Mouse (Mus musculus) ES-E14 (cell line): ENCODE data around the gene Vsx2.

Experiments
- CHD2 ChIP-seq: IDR thresholded peaks from 2 replicates; pipeline ENCODE4 v1.6.1; 2014; ENCODE audit warnings: mild to moderate bottlenecking, low read depth, low read length, inconsistent platforms
- HCFC1 ChIP-seq: IDR thresholded peaks from 2 replicates; pipeline ENCODE4 v1.6.1; 2012; ENCODE audit warnings: low read length, inconsistent platforms, borderline replicate concordance; ENCODE audit not compliant: insufficient read depth
- MAFK ChIP-seq: IDR thresholded peaks from 2 replicates; pipeline ENCODE4 v1.6.1; 2014; ENCODE audit warnings: mild to moderate bottlenecking, low read depth, low read length, inconsistent platforms; ENCODE audit not compliant: insufficient read depth
- ZC3H11A ChIP-seq: IDR thresholded peaks from 2 replicates; pipeline ENCODE4 v1.6.1; 2012; ENCODE audit warnings: low read depth, mild to moderate bottlenecking, inconsistent platforms, low read length, borderline replicate concordance
- ZNF384 ChIP-seq: IDR thresholded peaks from 2 replicates; pipeline ENCODE4 v1.6.1; 2012; ENCODE audit warnings: low read depth, low read length, inconsistent platforms

GRCm38 (mm10) chr12:84572341-84572720 lies 2.8 kb downstream of the Vsx2 start:
- TF ChIP-seq HCFC1, result no peak
- TF ChIP-seq MAFK, result no peak
- TF ChIP-seq ZNF384, result no peak
- TF ChIP-seq ZC3H11A, result no peak
- no peak for TF ChIP-seq CHD2
